Mouse (Mus musculus): ENCODE measurements around the gene Atp1a2. TPM values are rescaled to one million over a fixed set of nuclear protein-coding genes. Genes with fewer than 3 reads are reported as not detected.

Atp1a2 gene
- polyA plus RNA-seq, 1 experiment from 2014 or later = 3.1 TPM

DNA sequence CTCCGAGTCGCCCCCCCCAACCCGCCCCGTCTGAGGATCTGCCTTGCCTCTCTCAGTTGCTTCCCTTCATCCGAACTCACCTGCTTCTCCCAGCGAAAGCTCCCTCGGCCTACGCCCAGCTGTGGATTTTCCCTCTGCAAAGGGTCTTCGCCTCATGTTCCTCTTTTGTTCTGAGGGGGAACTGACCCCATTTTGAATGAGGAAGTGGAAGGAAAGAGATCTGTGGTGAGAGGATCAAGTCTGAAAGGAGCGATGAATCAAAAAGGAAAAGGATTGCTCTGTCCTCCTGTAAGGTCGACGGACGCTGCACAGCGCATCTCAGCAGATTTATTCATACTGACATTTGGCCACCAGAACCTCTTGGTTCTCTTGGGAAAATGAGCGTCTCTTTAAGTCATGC is 37.9 kb upstream of the Atp1a2 start:
- 73% methylated on average over 15 of the region's 15 CpGs for WGBS
- H3K27me3 ChIP-seq (replicated peaks; ENCODE audit: control insufficient read depth, insufficient read depth, low read length) = peaks cover 18% of the 10 kb centered on the region
- H3K4me3 ChIP-seq (ENCODE audit: low read length) = no peak overlapping the region
- no peak overlapping the region for H3K9ac ChIP-seq (ENCODE audit: low read depth, low read length)
- H3K9me3 ChIP-seq (ENCODE audit: control insufficient read depth, low read length) = no peaks in the 10 kb centered on the region
- H3K36me3 ChIP-seq (ENCODE audit: control insufficient read depth, insufficient read depth, low read length) = no peaks in the 10 kb centered on the region
- ATAC-seq = no peak
- peaks cover 4% of the 10 kb centered on the region; the same call in 1 of the 2 replicates for H3K4me1 ChIP-seq (ENCODE audit: control insufficient read depth, insufficient read depth, low read length)
- H3K4me2 ChIP-seq (ENCODE audit: low read depth, low read length) = no peak overlapping the region
- no peak overlapping the region for H3K27ac ChIP-seq (ENCODE audit: low read length)

GRCm38 (mm10) chr1:172333512-172333911 is 35.6 kb upstream of the Atp1a2 start:
- H3K36me3 ChIP-seq (ENCODE audit: control insufficient read depth, insufficient read depth, low read length) = no peaks in the 10 kb centered on the region
- WGBS = 4% methylated on average over 3 of the region's 3 CpGs
- ATAC-seq = no peak

GRCm38 (mm10) chr1:172332925-172333324 is 35.1 kb upstream of the Atp1a2 start:
- H3K27me3 ChIP-seq (replicated peaks; ENCODE audit: control insufficient read depth, insufficient read depth, low read length) = peaks cover 23% of the 10 kb centered on the region
- WGBS = 75% methylated on average over 2 of the region's 2 CpGs
- H3K9ac ChIP-seq (ENCODE audit: low read depth, low read length) = no peak overlapping the region
- no peak for ATAC-seq
- H3K4me3 ChIP-seq (ENCODE audit: low read length) = no peak overlapping the region
- H3K36me3 ChIP-seq (ENCODE audit: control insufficient read depth, insufficient read depth, low read length) = no peaks in the 10 kb centered on the region
- H3K9me3 ChIP-seq (ENCODE audit: control insufficient read depth, low read length) = no peaks in the 10 kb centered on the region
- H3K27ac ChIP-seq (ENCODE audit: low read length) = no peak overlapping the region
- H3K4me1 ChIP-seq (ENCODE audit: control insufficient read depth, insufficient read depth, low read length) = no peaks in the 10 kb centered on the region
- no peak overlapping the region for H3K4me2 ChIP-seq (ENCODE audit: low read depth, low read length)

More at GRCm38 (mm10) chr1:172333512-172333911, 35.6 kb upstream of the Atp1a2 start:
- no peaks in the 10 kb centered on the region for H3K9me3 ChIP-seq (ENCODE audit: control insufficient read depth, low read length)
- H3K27ac ChIP-seq (ENCODE audit: low read length) = no peak overlapping the region
- no peak overlapping the region for H3K9ac ChIP-seq (ENCODE audit: low read depth, low read length)
- H3K4me3 ChIP-seq (ENCODE audit: low read length) = no peak overlapping the region
- H3K27me3 ChIP-seq (replicated peaks; ENCODE audit: control insufficient read depth, insufficient read depth, low read length) = peaks cover 24% of the 10 kb centered on the region
- no peak overlapping the region for H3K4me2 ChIP-seq (ENCODE audit: low read depth, low read length)
- H3K4me1 ChIP-seq (ENCODE audit: control insufficient read depth, insufficient read depth, low read length) = no peaks in the 10 kb centered on the region

DNA sequence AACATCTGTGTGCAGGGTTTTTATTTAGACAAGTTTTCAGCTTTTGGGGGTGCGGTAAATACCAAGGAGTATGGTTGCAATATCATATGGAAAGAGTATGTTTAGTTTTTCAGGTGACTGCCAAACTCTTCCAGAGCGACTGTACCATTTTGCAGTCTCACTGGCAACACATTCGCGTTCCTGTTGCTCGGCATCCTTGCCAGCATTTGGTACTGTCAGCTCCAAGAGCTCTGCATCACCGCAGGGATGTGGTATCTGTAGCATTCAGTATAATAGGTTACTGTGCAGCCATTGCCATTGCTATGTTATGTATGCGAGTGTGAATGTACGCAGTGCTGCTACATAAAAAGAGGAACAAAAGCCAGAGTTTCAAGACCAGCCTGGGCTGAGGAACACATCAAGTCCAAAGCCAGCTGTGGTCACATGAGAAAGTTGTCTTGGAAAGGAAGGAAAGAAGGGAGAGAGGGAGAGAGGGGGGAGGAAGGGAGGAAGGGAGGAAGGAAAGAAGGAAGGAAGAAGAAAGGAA is 33.6 kb upstream of the Atp1a2 start:
- H3K4me1 ChIP-seq (ENCODE audit: control insufficient read depth, insufficient read depth, low read length) = peaks cover 2% of the 10 kb centered on the region; the same call in 1 of the 2 replicates
- peaks cover 3% of the 10 kb centered on the region; the same call in 1 of the 2 replicates for H3K9me3 ChIP-seq (ENCODE audit: control insufficient read depth, low read length)
- no peak overlapping the region for H3K4me2 ChIP-seq (ENCODE audit: low read depth, low read length)
- H3K4me3 ChIP-seq (ENCODE audit: low read length) = no peak overlapping the region
- peaks cover 36% of the 10 kb centered on the region for H3K27me3 ChIP-seq (replicated peaks; ENCODE audit: control insufficient read depth, insufficient read depth, low read length)
- no peaks in the 10 kb centered on the region for H3K36me3 ChIP-seq (ENCODE audit: control insufficient read depth, insufficient read depth, low read length)
- 74% methylated on average over 8 of the region's 8 CpGs for WGBS
- H3K27ac ChIP-seq (ENCODE audit: low read length) = no peak overlapping the region
- no peak for ATAC-seq
- H3K9ac ChIP-seq (ENCODE audit: low read depth, low read length) = no peak overlapping the region

GRCm38 (mm10) chr1:172329616-172330015 is 31.8 kb upstream of the Atp1a2 start:
- peaks cover 48% of the 10 kb centered on the region for H3K27me3 ChIP-seq (replicated peaks; ENCODE audit: control insufficient read depth, insufficient read depth, low read length)
- H3K9me3 ChIP-seq (ENCODE audit: control insufficient read depth, low read length) = peaks cover 3% of the 10 kb centered on the region; the same call in 1 of the 2 replicates
- WGBS = 72% methylated on average over 6 of the region's 6 CpGs

GRCm38 (mm10) chr1:172329131-172329530 is 31.3 kb upstream of the Atp1a2 start, which contains the start of gene Kcnj9:
Gene Kcnj9, minus strand, starts transcription at chr1:172329318.
- ATAC-seq = no peak
- Histone ChIP-seq H3K4me2 (ENCODE audit: low read depth, low read length) (no peak within 1 kb of the TSS), H3K27me3 (replicated peaks; ENCODE audit: control insufficient read depth, insufficient read depth, low read length) (peaks cover 46% of the 10 kb centered on the region), H3K4me3 (ENCODE audit: low read length) (no peak within 1 kb of the TSS), H3K9ac (ENCODE audit: low read depth, low read length) (no peak within 1 kb of the TSS), H3K36me3 (ENCODE audit: control insufficient read depth, insufficient read depth, low read length) (no peaks in the 10 kb centered on the region), H3K9me3 (ENCODE audit: control insufficient read depth, low read length) (peaks cover 3% of the 10 kb centered on the region; the same call in 1 of the 2 replicates), H3K4me1 (ENCODE audit: control insufficient read depth, insufficient read depth, low read length) (peaks cover 8% of the 10 kb centered on the region; the same call in 1 of the 2 replicates), H3K27ac (ENCODE audit: low read length) (no peak within 1 kb of the TSS)
- 22% methylated on average over 9 of the region's 9 CpGs for WGBS

More at GRCm38 (mm10) chr1:172329616-172330015, 31.8 kb upstream of the Atp1a2 start:
- no peak for ATAC-seq
- Histone ChIP-seq H3K4me2 (ENCODE audit: low read depth, low read length) (no peak overlapping the region), H3K36me3 (ENCODE audit: control insufficient read depth, insufficient read depth, low read length) (no peaks in the 10 kb centered on the region), H3K4me1 (ENCODE audit: control insufficient read depth, insufficient read depth, low read length) (peaks cover 8% of the 10 kb centered on the region; the same call in 1 of the 2 replicates), H3K27ac (ENCODE audit: low read length) (no peak overlapping the region), H3K4me3 (ENCODE audit: low read length) (no peak overlapping the region), H3K9ac (ENCODE audit: low read depth, low read length) (no peak overlapping the region)

- no peak for ATAC-seq
- H3K9ac ChIP-seq (ENCODE audit: low read depth, low read length) = no peak overlapping the region
- H3K9me3 ChIP-seq (ENCODE audit: control insufficient read depth, low read length) = peaks cover 3% of the 10 kb centered on the region; the same call in 1 of the 2 replicates
- H3K4me2 ChIP-seq (ENCODE audit: low read depth, low read length) = no peak overlapping the region
- peaks cover 46% of the 10 kb centered on the region for H3K27me3 ChIP-seq (replicated peaks; ENCODE audit: control insufficient read depth, insufficient read depth, low read length)
- 76% methylated on average over 7 of the region's 7 CpGs for WGBS
- peaks cover 8% of the 10 kb centered on the region; the same call in 1 of the 2 replicates for H3K4me1 ChIP-seq (ENCODE audit: control insufficient read depth, insufficient read depth, low read length)
- H3K27ac ChIP-seq (ENCODE audit: low read length) = no peak overlapping the region
- no peak overlapping the region for H3K4me3 ChIP-seq (ENCODE audit: low read length)
- no peaks in the 10 kb centered on the region for H3K36me3 ChIP-seq (ENCODE audit: control insufficient read depth, insufficient read depth, low read length)
Measured at GRCm38 (mm10) chr1:172328461-172328860, 30.6 kb upstream of the Atp1a2 start.

DNA sequence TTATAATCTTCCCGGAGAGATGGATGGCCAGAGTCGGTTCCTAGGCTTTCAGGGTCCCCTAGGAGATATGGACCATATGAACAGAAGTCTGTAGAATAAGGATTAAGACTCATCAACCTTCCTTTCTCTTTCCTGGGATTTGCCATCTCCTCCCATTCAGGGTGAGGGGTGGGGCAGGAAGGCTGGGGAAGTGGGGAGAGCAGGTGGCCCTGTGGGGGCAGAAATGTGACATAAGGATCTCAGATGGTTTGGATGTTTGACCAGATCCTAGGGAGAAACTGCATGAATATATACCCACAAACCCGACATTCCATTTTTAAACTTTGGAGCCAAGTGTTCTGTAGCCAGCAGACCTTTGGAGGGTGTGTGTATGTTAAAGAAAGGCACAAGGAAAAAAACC is 30.2 kb upstream of the Atp1a2 start:
- Histone ChIP-seq H3K27me3 (replicated peaks; ENCODE audit: control insufficient read depth, insufficient read depth, low read length) (peaks cover 46% of the 10 kb centered on the region), H3K36me3 (ENCODE audit: control insufficient read depth, insufficient read depth, low read length) (no peaks in the 10 kb centered on the region), H3K9me3 (ENCODE audit: control insufficient read depth, low read length) (peaks cover 3% of the 10 kb centered on the region; the same call in 1 of the 2 replicates), H3K4me3 (ENCODE audit: low read length) (no peak overlapping the region), H3K27ac (ENCODE audit: low read length) (no peak overlapping the region), H3K9ac (ENCODE audit: low read depth, low read length) (no peak overlapping the region), H3K4me2 (ENCODE audit: low read depth, low read length) (no peak overlapping the region), H3K4me1 (ENCODE audit: control insufficient read depth, insufficient read depth, low read length) (peaks cover 8% of the 10 kb centered on the region; the same call in 1 of the 2 replicates)
- 83% methylated on average over 3 of the region's 3 CpGs for WGBS
- ATAC-seq = no peak

DNA sequence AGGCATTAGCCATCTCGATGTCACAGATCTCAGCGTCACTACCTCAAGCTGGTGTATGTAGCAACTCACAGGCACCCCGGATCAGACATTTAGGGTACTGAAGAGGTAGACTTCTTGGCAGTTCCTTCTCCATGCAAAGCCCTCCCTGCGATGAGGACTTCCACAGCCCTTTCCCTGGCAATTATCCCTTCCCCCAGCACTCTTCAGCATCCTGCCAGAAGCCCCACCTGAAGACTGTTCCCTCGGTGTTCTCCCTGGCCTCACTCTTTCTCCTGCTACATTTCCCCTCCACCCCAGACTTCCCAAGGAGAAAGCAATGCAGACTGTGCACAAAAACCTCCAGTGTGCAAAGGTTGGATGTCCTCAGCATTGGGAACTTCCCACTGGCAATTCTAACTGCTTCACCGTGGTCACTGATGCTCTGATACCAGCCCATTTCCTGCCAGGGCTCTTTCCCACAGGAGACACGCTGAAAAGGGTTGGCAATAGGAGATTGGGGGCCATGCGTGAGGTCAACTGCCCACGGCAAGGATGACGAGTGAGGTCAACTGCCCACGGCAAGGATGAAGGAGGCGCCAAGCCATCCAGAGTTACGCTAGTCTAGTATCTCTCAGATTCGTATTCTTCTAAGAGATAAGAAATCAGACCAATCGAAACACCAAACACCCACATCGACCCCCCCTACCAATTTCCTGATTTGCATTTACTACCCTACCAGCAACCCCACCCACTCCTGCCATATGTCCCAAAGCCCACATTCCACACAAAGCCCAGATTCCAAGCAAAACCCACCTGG is 29.5 kb upstream of the Atp1a2 start:
- Histone ChIP-seq H3K4me3 (ENCODE audit: low read length) (no peak overlapping the region), H3K4me2 (ENCODE audit: low read depth, low read length) (no peak overlapping the region), H3K36me3 (ENCODE audit: control insufficient read depth, insufficient read depth, low read length) (no peaks in the 10 kb centered on the region), H3K27me3 (replicated peaks; ENCODE audit: control insufficient read depth, insufficient read depth, low read length) (peaks cover 46% of the 10 kb centered on the region), H3K9ac (ENCODE audit: low read depth, low read length) (no peak overlapping the region), H3K27ac (ENCODE audit: low read length) (no peak overlapping the region), H3K4me1 (ENCODE audit: control insufficient read depth, insufficient read depth, low read length) (peaks cover 8% of the 10 kb centered on the region; the same call in 1 of the 2 replicates), H3K9me3 (ENCODE audit: control insufficient read depth, low read length) (peaks cover 3% of the 10 kb centered on the region; the same call in 1 of the 2 replicates)
- 87% methylated on average over 16 of the region's 16 CpGs for whole genome bisulfite sequencing
- no peak for ATAC-seq

Data from intestine, embryonic 16.5 days (tissue).